Mouse (Mus musculus) thymus, adult 2 months (tissue): Measurements from ENCODE around the gene Ffar2.

Source experiments
- CTCF ChIP-seq: fragments of 200-500 bp; IDR thresholded peaks from 2 replicates; pipeline ENCODE4 v1.5.1; 2012; ENCODE audit warnings: mild to moderate bottlenecking, control low read depth, low read length, moderate library complexity, borderline replicate concordance; ENCODE audit not compliant: control insufficient read depth, poor library complexity, insufficient read depth; ENCODE audit errors: extremely low read depth
- POLR2A ChIP-seq: fragments of 200-500 bp; IDR thresholded peaks from 2 replicates; pipeline ENCODE4 v1.6.1; 2012; ENCODE audit warnings: mild to moderate bottlenecking, low read length, control low read depth, moderate library complexity; ENCODE audit not compliant: control insufficient read depth, poor library complexity, insufficient read depth; ENCODE audit errors: extremely low read depth

DNA sequence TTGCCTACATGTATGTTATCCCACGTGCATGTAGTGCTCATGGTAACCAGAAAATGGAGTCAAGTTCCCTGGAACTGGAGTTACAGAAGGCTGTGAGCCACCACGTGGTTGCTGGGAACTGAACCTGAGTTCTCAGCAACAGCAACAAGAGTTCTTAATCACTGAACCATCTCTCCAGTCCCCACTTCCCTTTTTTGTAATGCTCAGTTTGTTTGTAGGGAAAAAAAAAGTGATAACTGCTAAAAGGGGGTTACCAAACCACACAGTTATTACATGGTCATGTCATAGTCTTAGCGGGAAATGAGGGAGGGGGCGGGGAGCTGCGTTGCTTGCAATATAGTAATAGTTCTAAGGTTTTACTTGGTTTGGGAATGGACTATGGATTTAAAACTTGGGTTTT, 18.5 kb upstream of the Ffar2 start:
- TF ChIP-seq POLR2A: no peak
- TF ChIP-seq CTCF: no peak
